Mouse (Mus musculus) liver, embryonic 11.5 days (tissue): Measurements from ENCODE around the gene Cenpe. TPM values are rescaled to one million over a fixed set of nuclear protein-coding genes. Genes with fewer than 3 reads are reported as not detected.

Source experiments
- ATAC-seq: fragments of 200-750 bp; cut with Nextera tagmentation; replicated peaks from 2 replicates; pipeline ENCODE4 v1.8.0; 2017; ENCODE audit warnings: moderate number of reproducible peaks, mild to moderate bottlenecking, moderate TSS enrichment, moderate library complexity; ENCODE audit not compliant: low FRiP score
- DNase-seq: peaks from one replicate; pipeline ENCODE4 v3.0.0-alpha.2; 2017; ENCODE audit warnings: low spot score
- H3K27ac ChIP-seq: fragments of 300-500 bp; sonication (generic); 2 replicates; pipeline ENCODE4 v1.5.1; 2014; ENCODE audit warnings: mild to moderate bottlenecking, low read depth, low read length, control low read depth
- H3K27me3 ChIP-seq: fragments of 300-500 bp; sonication (generic); replicated peaks from 2 replicates; pipeline ENCODE4 v1.6.1; 2014; ENCODE audit warnings: low read length, mixed read lengths; ENCODE audit not compliant: control insufficient read depth, insufficient read depth
- H3K36me3 ChIP-seq: fragments of 300-500 bp; sonication (generic); 2 replicates; pipeline ENCODE4 v1.6.1; 2014; ENCODE audit warnings: mild to moderate bottlenecking, low read length, moderate library complexity, mixed read lengths; ENCODE audit not compliant: control insufficient read depth, insufficient read depth
- H3K4me1 ChIP-seq: fragments of 300-500 bp; sonication (generic); replicated peaks from 2 replicates; pipeline ENCODE4 v1.6.1; 2014; ENCODE audit warnings: low read length, mixed read lengths; ENCODE audit not compliant: control insufficient read depth, insufficient read depth
- H3K4me2 ChIP-seq: fragments of 300-500 bp; sonication (generic); 2 replicates; pipeline ENCODE4 v1.6.1; 2014; ENCODE audit warnings: mild to moderate bottlenecking, control low read depth, moderate library complexity
- H3K4me3 ChIP-seq: fragments of 300-500 bp; sonication (generic); 2 replicates; pipeline ENCODE4 v1.5.1; 2014; ENCODE audit warnings: low read depth, low read length, control low read depth
- H3K9ac ChIP-seq: fragments of 300-500 bp; sonication (generic); 2 replicates; pipeline ENCODE4 v1.6.1; 2014; ENCODE audit warnings: low read depth, low read length, control low read depth
- H3K9me3 ChIP-seq: fragments of 300-500 bp; sonication (generic); 2 replicates; pipeline ENCODE4 v1.6.1; 2016; ENCODE audit warnings: low read length, inconsistent platforms, mixed read lengths; ENCODE audit not compliant: control insufficient read depth
- WGBS: fragments of 180-500 bp; shearing (Covaris S2); extraction: QIAGEN DNeasy Blood & Tissue Kit; methylation state at CpG from one replicate; pipeline ENCODE4 v1.1.7; 2014; 5-methylcytosine and 5-hydroxymethylcytosine counted together
- polyA plus RNA-seq: library from polyadenylated mRNA; unstranded; fragments of >200 nt; fragmentation: Nextera tagmentation; extraction: Ambion mirVana; gene quantifications from 2 replicates; pipeline ENCODE4 v1.2.1, GENCODE M21; 2014

The Cenpe gene
- polyA plus RNA-seq, 1 experiment from 2014 or later: 34.6 TPM

- 86% methylated on average over 10 of the region's 10 CpGs for WGBS
Observed at GRCm38 (mm10) chr3:135269391-135269990, 57.2 kb downstream of the Cenpe start.

GRCm38 (mm10) chr3:135272627-135273026 lies 60.3 kb downstream of the Cenpe start:
- Histone ChIP-seq H3K27ac (no peak overlapping the region), H3K9me3 (no peaks in the 10 kb centered on the region), H3K27me3 (no peaks in the 10 kb centered on the region), H3K36me3 (peaks cover 34% of the 10 kb centered on the region), H3K4me3 (no peak overlapping the region), H3K9ac (no peak overlapping the region), H3K4me2 (no peak overlapping the region), H3K4me1 (no peaks in the 10 kb centered on the region)
- DNase-seq: no peak
- 90% methylated on average over 12 of the region's 12 CpGs for WGBS
- no peak for ATAC-seq

More at GRCm38 (mm10) chr3:135269391-135269990, 57.2 kb downstream of the Cenpe start:
- ATAC-seq (peak; percentile 50), DNase-seq (no peak)
- H3K27ac ChIP-seq: no peak overlapping the region
- no peaks in the 10 kb centered on the region for H3K9me3 ChIP-seq
- H3K4me1 ChIP-seq: no peaks in the 10 kb centered on the region
- H3K4me3 ChIP-seq: no peak overlapping the region
- H3K36me3 ChIP-seq: peaks cover 52% of the 10 kb centered on the region
- no peak overlapping the region for H3K9ac ChIP-seq
- H3K27me3 ChIP-seq: no peaks in the 10 kb centered on the region
- no peak overlapping the region for H3K4me2 ChIP-seq

- peaks cover 34% of the 10 kb centered on the region for H3K36me3 ChIP-seq
- no peak overlapping the region for H3K9ac ChIP-seq
- H3K27ac ChIP-seq: no peak overlapping the region
- H3K4me1 ChIP-seq: no peaks in the 10 kb centered on the region
- DNase-seq: no peak
- H3K27me3 ChIP-seq: no peaks in the 10 kb centered on the region
- no peak overlapping the region for H3K4me3 ChIP-seq
- no peak overlapping the region for H3K4me2 ChIP-seq
- 90% methylated on average over 13 of the region's 13 CpGs for WGBS
- no peaks in the 10 kb centered on the region for H3K9me3 ChIP-seq
- no peak for ATAC-seq
Observed at GRCm38 (mm10) chr3:135273047-135273446, 60.7 kb downstream of the Cenpe start.

- Histone ChIP-seq H3K4me2 (no peak overlapping the region), H3K4me3 (no peak overlapping the region), H3K9me3 (no peaks in the 10 kb centered on the region), H3K4me1 (no peaks in the 10 kb centered on the region), H3K27ac (no peak overlapping the region), H3K9ac (no peak overlapping the region), H3K36me3 (no peaks in the 10 kb centered on the region), H3K27me3 (no peaks in the 10 kb centered on the region)
- DNase-seq (no peak), ATAC-seq (no peak)
- WGBS: 69% methylated on average over 4 of the region's 4 CpGs
Observed at GRCm38 (mm10) chr3:135280160-135280559, 67.8 kb downstream of the Cenpe start.

- H3K4me1 ChIP-seq: no peaks in the 10 kb centered on the region
- no peaks in the 10 kb centered on the region for H3K9me3 ChIP-seq
- H3K27ac ChIP-seq: no peak within 1 kb of the TSS
- no peaks in the 10 kb centered on the region for H3K36me3 ChIP-seq
- no peak within 1 kb of the TSS for H3K9ac ChIP-seq
- H3K4me3 ChIP-seq: no peak within 1 kb of the TSS
- 29% methylated on average over 14 of the region's 14 CpGs for WGBS
- DNase-seq: peak; percentile 65
- H3K4me2 ChIP-seq: peak within 1 kb of the TSS; percentile 22; the same call in 1 of the 2 replicates
- peak; percentile 57; the same call in 1 of the 2 replicates for ATAC-seq
- H3K27me3 ChIP-seq: no peaks in the 10 kb centered on the region
Observed at GRCm38 (mm10) chr3:135280669-135281415, 68.5 kb downstream of the Cenpe start, which contains the start of gene Bdh2. Gene Bdh2, plus strand, starts transcription at chr3:135281221.

GRCm38 (mm10) chr3:135281701-135282100 lies 69.4 kb downstream of the Cenpe start:
- no peak for ATAC-seq
- no peak for DNase-seq
- no peak overlapping the region for H3K27ac ChIP-seq
- no peaks in the 10 kb centered on the region for H3K36me3 ChIP-seq
- 78% methylated on average over 8 of the region's 8 CpGs for WGBS
- H3K4me3 ChIP-seq: no peak overlapping the region
- H3K4me2 ChIP-seq: no peak overlapping the region
- H3K9me3 ChIP-seq: no peaks in the 10 kb centered on the region
- H3K27me3 ChIP-seq: no peaks in the 10 kb centered on the region
- no peaks in the 10 kb centered on the region for H3K4me1 ChIP-seq
- no peak overlapping the region for H3K9ac ChIP-seq

GRCm38 (mm10) chr3:135285256-135285655 lies 72.9 kb downstream of the Cenpe start:
- Histone ChIP-seq H3K9me3 (no peaks in the 10 kb centered on the region), H3K9ac (no peak overlapping the region), H3K27ac (no peak overlapping the region), H3K4me2 (no peak overlapping the region), H3K4me3 (no peak overlapping the region), H3K4me1 (no peaks in the 10 kb centered on the region), H3K27me3 (no peaks in the 10 kb centered on the region), H3K36me3 (no peaks in the 10 kb centered on the region)
- DNase-seq (no peak), ATAC-seq (no peak)
- WGBS: 78% methylated on average over 11 of the region's 11 CpGs

- WGBS: 72% methylated on average over 3 of the region's 3 CpGs
Observed at GRCm38 (mm10) chr3:135285807-135286206, 73.5 kb downstream of the Cenpe start.

More at GRCm38 (mm10) chr3:135285807-135286206, 73.5 kb downstream of the Cenpe start:
- ATAC-seq: no peak
- Histone ChIP-seq H3K9me3 (no peaks in the 10 kb centered on the region), H3K9ac (no peak overlapping the region), H3K4me3 (no peak overlapping the region), H3K27me3 (no peaks in the 10 kb centered on the region), H3K4me2 (no peak overlapping the region), H3K36me3 (no peaks in the 10 kb centered on the region), H3K4me1 (no peaks in the 10 kb centered on the region), H3K27ac (no peak overlapping the region)
- no peak for DNase-seq
